Mouse (Mus musculus) R1 (cell line): Measurements from ENCODE around the gene Il2rb.
A peak's percentile ranks its signal among the peaks of the same experiment; 100 is the strongest.

Experiments used
- DNase-seq: peaks from one replicate; pipeline ENCODE4 v3.0.0-alpha.2; 2018; ENCODE audit warnings: low read depth, low spot score

Il2rb gene

GRCm38 (mm10) chr15:78447746-78448535 lies 47.1 kb downstream of the Il2rb start:
- peak; percentile 91 for DNase-seq

GRCm38 (mm10) chr15:78447121-78447520 lies 48.0 kb downstream of the Il2rb start:
- no peak for DNase-seq

GRCm38 (mm10) chr15:78443857-78444256 lies 51.2 kb downstream of the Il2rb start:
- no peak for DNase-seq

- no peak for DNase-seq
Measured at GRCm38 (mm10) chr15:78442231-78442630, 52.8 kb downstream of the Il2rb start.

- no peak for DNase-seq
Measured at GRCm38 (mm10) chr15:78438973-78439372, 56.1 kb downstream of the Il2rb start.

- no peak for DNase-seq
Measured at GRCm38 (mm10) chr15:78438505-78438904, 56.6 kb downstream of the Il2rb start.

GRCm38 (mm10) chr15:78438018-78438394 lies 57.1 kb downstream of the Il2rb start:
- peak; percentile 16 for DNase-seq

- peak; percentile 50 for DNase-seq
Measured at GRCm38 (mm10) chr15:78437237-78438017, 57.6 kb downstream of the Il2rb start.

GRCm38 (mm10) chr15:78436380-78437192 lies 58.5 kb downstream of the Il2rb start:
- DNase-seq: peak; percentile 67

GRCm38 (mm10) chr15:78435681-78436080 lies 59.4 kb downstream of the Il2rb start:
- DNase-seq: no peak

GRCm38 (mm10) chr15:78434896-78435520 lies 60.1 kb downstream of the Il2rb start:
- DNase-seq: peak; percentile 42

- no peak for DNase-seq
Measured at GRCm38 (mm10) chr15:78431541-78432121, 63.4 kb downstream of the Il2rb start.

GRCm38 (mm10) chr15:78430874-78431273 lies 64.2 kb downstream of the Il2rb start:
- no peak for DNase-seq

GRCm38 (mm10) chr15:78429871-78430622 lies 65.0 kb downstream of the Il2rb start:
- DNase-seq: no peak
